Mouse (Mus musculus) liver, adult (tissue): Measurements from ENCODE around the gene Kmt5a.

Experiments
- GATA4 ChIP-seq: IDR thresholded peaks from 2 replicates; pipeline ENCODE4 v1.6.1; 2014; ENCODE audit warnings: mild to moderate bottlenecking, low read length; ENCODE audit not compliant: insufficient replicate concordance

Gene Kmt5a

GRCm38 (mm10) chr5:124442628-124443027, 2.9 kb downstream of the Kmt5a start:
- no peak for TF ChIP-seq GATA4

- TF ChIP-seq GATA4: no peak
Measured at GRCm38 (mm10) chr5:124444208-124444607, 4.5 kb downstream of the Kmt5a start.

- TF ChIP-seq GATA4: peak; percentile 19; the same call in 1 of the 2 replicates
Measured at GRCm38 (mm10) chr5:124444661-124445561, 5.2 kb downstream of the Kmt5a start.

GRCm38 (mm10) chr5:124445621-124446293, 6.0 kb downstream of the Kmt5a start:
- TF ChIP-seq GATA4: no peak

GRCm38 (mm10) chr5:124446301-124446881, 6.7 kb downstream of the Kmt5a start:
- no peak for TF ChIP-seq GATA4

- no peak for TF ChIP-seq GATA4
Measured at GRCm38 (mm10) chr5:124449494-124449893, 9.8 kb downstream of the Kmt5a start.

GRCm38 (mm10) chr5:124450051-124450450, 10.3 kb downstream of the Kmt5a start:
- no peak for TF ChIP-seq GATA4

- TF ChIP-seq GATA4: no peak
Measured at GRCm38 (mm10) chr5:124450641-124451340, 11.1 kb downstream of the Kmt5a start.

- no peak for TF ChIP-seq GATA4
Measured at GRCm38 (mm10) chr5:124452494-124453228, 12.9 kb downstream of the Kmt5a start.

- TF ChIP-seq GATA4: no peak
Measured at GRCm38 (mm10) chr5:124453339-124454081, 13.8 kb downstream of the Kmt5a start.

GRCm38 (mm10) chr5:124454082-124454419, 14.3 kb downstream of the Kmt5a start:
- TF ChIP-seq GATA4: no peak

- no peak for TF ChIP-seq GATA4
Measured at GRCm38 (mm10) chr5:124456762-124457161, 17.0 kb downstream of the Kmt5a start.

- no peak for TF ChIP-seq GATA4
Measured at GRCm38 (mm10) chr5:124462297-124463025, 22.7 kb downstream of the Kmt5a start.
